Mouse (Mus musculus) CH12.LX (cell line): ENCODE measurements around the gene Arhgef2. TPM values are rescaled to one million over a fixed set of nuclear protein-coding genes. Genes with fewer than 3 reads are reported as not detected.
A peak's percentile ranks its signal among the peaks of the same experiment; 100 is the strongest.

ENCODE experiments used
- DNase-seq: peaks from one replicate; pipeline ENCODE4 v3.0.0-alpha.2; 2013; ENCODE audit errors: extremely low read depth
- H3K27ac ChIP-seq: 2 replicates; pipeline ENCODE4 v1.5.1; 2012; ENCODE audit warnings: low read depth, mild to moderate bottlenecking, control low read depth, moderate library complexity; ENCODE audit not compliant: insufficient read depth
- H3K27me3 ChIP-seq: replicated peaks from 2 replicates; pipeline ENCODE3; 2012; ENCODE audit warnings: inconsistent platforms
- H3K36me3 ChIP-seq, 2 experiments: replicated peaks in 1 of 2; 2 replicates each; pipeline versions ENCODE3 to v1.6.1; 2012; ENCODE audit warnings: inconsistent platforms in 1 of 2, low read length in 1 of 2, mild to moderate bottlenecking in 1 of 2, mixed read lengths in 1 of 2, moderate library complexity in 1 of 2; ENCODE audit not compliant: control insufficient read depth in 1 of 2, insufficient read depth in 1 of 2
- H3K4me1 ChIP-seq, 2 experiments: 2 replicates each; pipeline ENCODE4 v1.6.1; 2012; ENCODE audit warnings: inconsistent platforms in 1 of 2, moderate library complexity in 1 of 2; ENCODE audit not compliant: insufficient read depth in 2 of 2, control insufficient read depth in 1 of 2
- H3K4me2 ChIP-seq: 2 replicates; pipeline ENCODE4 v1.6.1; 2012; ENCODE audit warnings: low read depth, mild to moderate bottlenecking, control low read depth; ENCODE audit not compliant: poor library complexity, insufficient read depth, severe bottlenecking
- H3K4me3 ChIP-seq, 3 experiments: fragments of 150-350 bp in 1 of 3; sonication (generic) in 1 of 3; replicated peaks in 1 of 3; 2 replicates each; pipeline versions ENCODE3 to v1.5.1; 2011 to 2012; ENCODE audit warnings: low read depth in 2 of 3, low read length in 2 of 3, mild to moderate bottlenecking in 2 of 3, moderate library complexity in 2 of 3, control low read depth in 1 of 3, improper control_type of control experiment in 1 of 3, inconsistent platforms in 1 of 3, mixed read lengths in 1 of 3; ENCODE audit not compliant: poor library complexity in 1 of 3
- H3K79me2 ChIP-seq: replicated peaks from 2 replicates; pipeline ENCODE4 v1.6.1; 2012; ENCODE audit warnings: mild to moderate bottlenecking, moderate library complexity; ENCODE audit not compliant: control insufficient read depth, poor library complexity, insufficient read depth, severe bottlenecking; ENCODE audit errors: extremely low read depth
- H3K9ac ChIP-seq: 2 replicates; pipeline ENCODE4 v1.6.1; 2012; ENCODE audit warnings: low read depth, mild to moderate bottlenecking, control low read depth, moderate library complexity; ENCODE audit not compliant: insufficient read depth
- H3K9me3 ChIP-seq: replicated peaks from 2 replicates; pipeline ENCODE3; 2012; ENCODE audit warnings: low read length, inconsistent platforms, mixed read lengths
- CHD2 ChIP-seq: IDR thresholded peaks from 2 replicates; pipeline ENCODE4 v1.6.1; 2011; ENCODE audit warnings: low read length, improper control_type of control experiment
- CTCF ChIP-seq, 2 experiments: IDR thresholded peaks in 1 of 2; conservative IDR thresholded peaks in 1 of 2; 2 replicates each; pipeline ENCODE4 v1.5.1; 2011 to 2012; ENCODE audit warnings: low read depth in 2 of 2, low read length in 2 of 2, improper control_type of control experiment in 1 of 2, inconsistent platforms in 1 of 2, mild to moderate bottlenecking in 1 of 2, moderate library complexity in 1 of 2
- E2F4 ChIP-seq: IDR thresholded peaks from 2 replicates; pipeline ENCODE4 v1.6.1; 2011; ENCODE audit warnings: low read depth, low read length, improper control_type of control experiment; ENCODE audit not compliant: insufficient replicate concordance
- ELF1 ChIP-seq: IDR thresholded peaks from 2 replicates; pipeline ENCODE4 v1.6.1; 2014; ENCODE audit warnings: low read depth, mild to moderate bottlenecking, inconsistent platforms, low read length, improper control_type of control experiment
- GABPA ChIP-seq: IDR thresholded peaks from 2 replicates; pipeline ENCODE4 v1.6.1; 2012; ENCODE audit warnings: low read depth, low read length, improper control_type of control experiment, inconsistent platforms; ENCODE audit not compliant: insufficient replicate concordance
- HCFC1 ChIP-seq: IDR thresholded peaks from 2 replicates; pipeline ENCODE4 v1.6.1; 2012; ENCODE audit warnings: low read depth, mild to moderate bottlenecking, inconsistent platforms, low read length, improper control_type of control experiment
- IRF4 ChIP-seq: IDR thresholded peaks from 2 replicates; pipeline ENCODE4 v1.6.1; 2014; ENCODE audit warnings: low read depth, mild to moderate bottlenecking, inconsistent platforms, low read length, improper control_type of control experiment
- KAT2A ChIP-seq: IDR thresholded peaks from 2 replicates; pipeline ENCODE4 v1.6.1; 2012; ENCODE audit warnings: low read length, improper control_type of control experiment, inconsistent platforms; ENCODE audit not compliant: insufficient replicate concordance
- MAX ChIP-seq: IDR thresholded peaks from 2 replicates; pipeline ENCODE4 v1.6.1; 2011; ENCODE audit warnings: low read length, improper control_type of control experiment
- MEF2A ChIP-seq: IDR thresholded peaks from 2 replicates; pipeline ENCODE4 v1.6.1; 2014; ENCODE audit warnings: low read depth, mild to moderate bottlenecking, inconsistent platforms, low read length, improper control_type of control experiment, borderline replicate concordance
- MXI1 ChIP-seq: IDR thresholded peaks from 2 replicates; pipeline ENCODE4 v1.6.1; 2011; ENCODE audit warnings: mild to moderate bottlenecking, low read depth, low read length, improper control_type of control experiment
- MYC ChIP-seq: IDR thresholded peaks from 2 replicates; pipeline ENCODE4 v1.6.1; 2011; ENCODE audit warnings: low read depth, mild to moderate bottlenecking, improper control_type of control experiment, low read length
- NELFE ChIP-seq: IDR thresholded peaks from 2 replicates; pipeline ENCODE4 v1.6.1; 2011; ENCODE audit warnings: low read depth, low read length, improper control_type of control experiment
- NRF1 ChIP-seq: IDR thresholded peaks from 2 replicates; pipeline ENCODE4 v1.6.1; 2014; ENCODE audit warnings: low read depth, mild to moderate bottlenecking, inconsistent platforms, low read length, improper control_type of control experiment, moderate library complexity
- POLR2A ChIP-seq: IDR thresholded peaks from 2 replicates; pipeline ENCODE4 v1.6.1; 2011; ENCODE audit warnings: low read depth, mild to moderate bottlenecking, improper control_type of control experiment, low read length
- POLR2AphosphoS2 ChIP-seq: IDR thresholded peaks from 2 replicates; pipeline ENCODE4 v1.6.1; 2011; ENCODE audit warnings: low read depth, low read length, improper control_type of control experiment
- RAD21 ChIP-seq: IDR thresholded peaks from 2 replicates; pipeline ENCODE4 v1.6.1; 2011; ENCODE audit warnings: low read depth, mild to moderate bottlenecking, low read length, improper control_type of control experiment, moderate library complexity
- SIN3A ChIP-seq: IDR thresholded peaks from 2 replicates; pipeline ENCODE4 v1.6.1; 2012; ENCODE audit warnings: low read length, improper control_type of control experiment, inconsistent platforms
- TBP ChIP-seq: conservative IDR thresholded peaks from 2 replicates; pipeline ENCODE4 v1.6.1; 2011; ENCODE audit warnings: low read depth, low read length, improper control_type of control experiment
- TCF12 ChIP-seq: IDR thresholded peaks from 2 replicates; pipeline ENCODE4 v1.6.1; 2014; ENCODE audit warnings: low read depth, mild to moderate bottlenecking, inconsistent platforms, low read length, improper control_type of control experiment
- UBTF ChIP-seq: IDR thresholded peaks from 2 replicates; pipeline ENCODE4 v1.6.1; 2012; ENCODE audit warnings: low read depth, mild to moderate bottlenecking, inconsistent platforms, low read length, improper control_type of control experiment, moderate library complexity
- USF1 ChIP-seq: IDR thresholded peaks from 2 replicates; pipeline ENCODE4 v1.6.1; 2014; ENCODE audit warnings: low read depth, mild to moderate bottlenecking, inconsistent platforms, low read length, improper control_type of control experiment
- USF2 ChIP-seq: conservative IDR thresholded peaks from 2 replicates; pipeline ENCODE4 v1.6.1; 2011; ENCODE audit warnings: low read depth, low read length, improper control_type of control experiment
- ZC3H11A ChIP-seq: IDR thresholded peaks from 2 replicates; pipeline ENCODE4 v1.6.1; 2012; ENCODE audit warnings: low read depth, mild to moderate bottlenecking, inconsistent platforms, low read length, improper control_type of control experiment
- ZMIZ1 ChIP-seq: IDR thresholded peaks from 2 replicates; pipeline ENCODE4 v1.6.1; 2012; ENCODE audit warnings: low read depth, mild to moderate bottlenecking, inconsistent platforms, low read length, improper control_type of control experiment
- dilution Hi-C: fragments of 300-500 bp; cut with MboI; formaldehyde crosslinking; loops from 2 replicates; pipeline ENCODE4 v1.14.3; 2020; ENCODE audit warnings: low sequenced_read_pairs; ENCODE audit not compliant: extremely low pct_unique_long_range_greater_than_20kb, extremely low pct_ligation_motif_present
- in situ Hi-C: fragments of 300-500 bp; cut with MboI; formaldehyde crosslinking; loops from 3 replicates; pipeline ENCODE4 v1.14.3; 2019; ENCODE audit warnings: low sequenced_read_pairs, low pct_ligation_motif_present, low pct_unique_long_range_greater_than_20kb, mixed read lengths
- polyA plus RNA-seq: library from polyadenylated mRNA; unstranded; fragments of >175 nt; gene quantifications from 2 replicates; pipeline ENCODE4 v1.2.1, GENCODE M21; 2012; ENCODE audit warnings: low read depth; ENCODE audit not compliant: insufficient read length
- total RNA-seq, 2 experiments: library from RNA; depleted of rRNA; stranded (reverse); fragments of 300-350 nt in 1 of 2; fragments of >200 nt in 1 of 2; gene quantifications; 2 replicates each; pipeline ENCODE4 v1.2.3; 2012 to 2014

Gene Arhgef2
- total and polyA plus RNA-seq, 3 experiments, result 18.5 to 43.9 (median 43.1) TPM

DNA sequence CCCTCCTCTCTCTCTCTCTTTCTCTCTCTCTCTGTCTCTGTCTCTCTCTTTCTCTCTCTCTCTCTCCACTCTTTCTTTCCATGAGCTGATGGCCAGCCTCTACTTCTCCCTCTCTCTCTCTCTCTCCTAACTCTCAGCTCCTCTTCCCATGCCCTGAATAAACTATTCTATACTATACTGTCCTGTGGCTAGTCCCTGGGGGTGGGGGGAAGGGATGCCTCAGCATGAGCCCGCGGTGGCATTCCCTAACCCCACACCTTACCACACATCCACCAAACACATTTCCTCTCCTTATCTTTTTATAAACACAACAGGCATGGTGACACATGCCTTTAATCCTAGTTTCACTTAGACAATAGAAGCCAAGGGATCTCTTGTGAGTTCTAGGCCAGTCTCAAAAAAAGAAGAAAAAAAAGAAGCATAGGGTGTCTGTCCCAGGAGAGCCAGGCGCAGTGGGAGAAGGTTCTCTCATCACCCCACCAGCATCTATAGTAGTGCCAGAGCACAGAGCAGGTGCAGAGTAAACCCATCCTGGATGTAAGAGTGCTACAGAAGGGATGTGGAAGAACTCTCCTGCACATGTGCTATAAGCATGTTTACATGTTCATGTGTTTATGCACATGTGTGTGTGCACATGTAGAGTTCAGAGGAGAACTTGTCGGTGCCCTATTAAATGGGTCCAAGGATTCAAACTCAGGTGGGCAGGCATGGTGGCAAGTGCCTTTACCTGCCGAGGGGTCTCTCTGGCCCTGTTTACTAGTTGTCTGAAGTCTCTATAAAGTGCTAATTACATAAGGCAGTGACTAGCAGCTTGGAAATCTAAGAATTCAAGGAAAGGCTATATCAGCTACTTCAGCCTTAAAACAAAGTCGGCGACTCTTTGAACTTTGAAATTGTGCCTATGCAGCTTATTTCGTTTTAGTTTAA, 27.0 kb upstream of the Arhgef2 start:
- Histone ChIP-seq H3K27ac (no peak overlapping the region), H3K79me2 (peaks cover 25% of the 10 kb centered on the region), H3K36me3 (peaks cover 19 to 27% of the 10 kb centered on the region in 2 experiments), H3K4me3 (peak overlapping the region; percentile 89 to 99 (median 99)), H3K4me1 (peaks cover 6 to 24% of the 10 kb centered on the region in 2 experiments; a peak in 3 of 4 replicates), H3K4me2 (peak overlapping the region; percentile 88), H3K9ac (peak overlapping the region; percentile 97), H3K27me3 (no peaks in the 10 kb centered on the region), H3K9me3 (no peaks in the 10 kb centered on the region)
- in situ Hi-C loops, result no loop called here
- DNase-seq, result no peak
- TF ChIP-seq RAD21 (no peak), CHD2 (no peak), ZC3H11A (no peak), HCFC1 (no peak), E2F4 (no peak), TBP (no peak)
- dilution Hi-C loops, result no loop called here

DNA sequence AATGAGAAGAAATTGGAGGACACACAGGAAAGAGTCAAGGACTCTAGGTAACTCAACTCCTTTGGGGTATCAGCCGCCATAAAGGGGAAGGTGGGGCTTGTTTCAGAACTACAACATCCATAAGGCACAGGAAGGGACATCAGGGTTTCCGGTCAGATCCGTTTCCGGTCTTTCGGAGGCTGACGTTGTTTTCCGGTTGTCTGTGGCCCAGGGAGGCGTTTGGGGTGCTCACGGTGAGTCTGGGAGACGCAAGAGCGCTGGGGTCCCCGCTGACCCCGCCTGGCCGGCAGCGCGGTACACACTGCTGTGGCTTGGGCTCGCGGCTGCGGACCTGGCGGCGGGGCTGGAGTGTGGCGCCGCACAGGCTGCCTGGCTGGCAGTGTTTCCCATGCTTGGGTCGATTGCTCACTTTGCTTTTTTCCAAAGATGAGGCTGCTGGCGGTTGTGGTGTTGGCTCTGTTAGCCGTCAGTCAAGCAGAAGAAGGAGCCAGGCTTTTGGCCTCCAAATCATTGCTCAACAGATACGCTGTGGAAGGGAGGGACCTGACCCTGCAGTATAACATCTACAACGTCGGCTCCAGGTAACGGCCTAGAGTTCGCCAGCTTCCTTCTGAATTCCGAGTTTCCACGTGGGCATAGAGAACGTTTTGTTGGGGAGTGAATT, 26.2 kb upstream of the Arhgef2 start:
- DNase-seq, result peak; percentile 85
- H3K27me3 ChIP-seq, result no peaks in the 10 kb centered on the region
- H3K79me2 ChIP-seq, result peaks cover 25% of the 10 kb centered on the region
- peak overlapping the region; percentile 89 to 99 (median 99) for H3K4me3 ChIP-seq
- 0 out of 2 replicates have a peak, but pooled peaks have one; percentile 24 for TF ChIP-seq MYC
- peak; percentile 99 for TF ChIP-seq HCFC1
- peak; percentile 87 for TF ChIP-seq TCF12
- peak; percentile 54; the same call in 1 of the 2 replicates for TF ChIP-seq IRF4
- TF ChIP-seq TBP, result peak; percentile 91
- TF ChIP-seq GABPA, result peak; percentile 63; the same call in 1 of the 2 replicates
- TF ChIP-seq POLR2A, result peak; percentile 86
- no peak for TF ChIP-seq RAD21
- TF ChIP-seq ZMIZ1, result peak; percentile 62; the same call in 1 of the 2 replicates
- no peak; the same call in 1 of the 2 replicates for TF ChIP-seq MEF2A
- TF ChIP-seq NRF1, result peak; percentile 40; the same call in 1 of the 2 replicates
- peak; percentile 88 for TF ChIP-seq SIN3A
- TF ChIP-seq UBTF, result peak; percentile 54; the same call in 1 of the 2 replicates
- peak; percentile 79; the same call in 1 of the 2 replicates for TF ChIP-seq MXI1
- peak; percentile 87 for TF ChIP-seq NELFE
- TF ChIP-seq ELF1, result peak; percentile 90
- TF ChIP-seq USF2, result no peak
- TF ChIP-seq MAX, result no peak
- TF ChIP-seq KAT2A, result peak; percentile 96
- TF ChIP-seq CTCF (conservative IDR thresholded peaks at IDR 0.05 in 1 of 2, IDR thresholded peaks at IDR 0.05 in 1 of 2; ENCODE audit: low read depth in 2 of 2, low read length in 2 of 2), result no peak
- TF ChIP-seq POLR2AphosphoS2, result peak; percentile 86
- TF ChIP-seq USF1, result no peak
- TF ChIP-seq, all 38 proteins: peak for 16
- Histone ChIP-seq H3K27ac (peak overlapping the region; percentile 60; the same call in 1 of the 2 replicates), H3K36me3 (peaks cover 20 to 29% of the 10 kb centered on the region in 2 experiments), H3K9me3 (no peaks in the 10 kb centered on the region), H3K9ac (peak overlapping the region; percentile 97), H3K4me1 (peaks cover 6 to 24% of the 10 kb centered on the region in 2 experiments; a peak in 3 of 4 replicates), H3K4me2 (peak overlapping the region; percentile 96)
- in situ Hi-C loops, result no loop called here
- dilution Hi-C loops, result no loop called here
